Mouse (Mus musculus) layer of hippocampus, adult 8-10 months (tissue): ENCODE measurements around the gene Dach1. TPM values are rescaled to one million over a fixed set of nuclear protein-coding genes. Genes with fewer than 3 reads are reported as not detected.
A peak's percentile ranks its signal among the peaks of the same experiment; 100 is the strongest.

Experiments used
- DNase-seq, 2 experiments: peaks; one replicate each; pipeline ENCODE4 v3.0.0; 2022; ENCODE audit warnings: low spot score in 2 of 2
- total RNA-seq, 4 experiments: library from RNA; stranded (reverse); gene quantifications; 2 replicates each; pipeline ENCODE4 v1.2.4; 2022

The Dach1 gene
- total RNA-seq, 4 experiments from 2014 or later, result 3.5 to 5.1 (median 4.6) TPM

GRCm38 (mm10) chr14:98038524-98038923, 131.0 kb downstream of the Dach1 start:
- DNase-seq, result no peak

DNA sequence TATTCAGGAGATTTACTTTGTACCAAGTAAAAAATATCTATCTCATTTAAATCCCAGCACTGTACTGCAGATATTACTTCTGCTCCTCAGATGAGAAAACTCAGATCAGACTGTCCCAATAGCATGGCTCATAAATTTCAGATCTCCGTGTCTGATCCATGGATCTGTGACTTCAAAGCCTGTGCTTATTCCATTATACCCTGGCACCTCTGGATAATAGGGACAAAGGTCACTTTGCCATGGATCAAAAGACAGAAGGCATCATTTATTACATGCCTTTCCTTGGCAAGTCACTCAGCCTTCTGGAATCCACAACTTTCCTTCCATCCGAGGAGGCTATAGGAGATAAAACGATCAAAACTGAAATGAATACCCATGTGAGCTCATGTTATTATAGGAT, 132.4 kb downstream of the Dach1 start:
- DNase-seq, result no peak

DNA sequence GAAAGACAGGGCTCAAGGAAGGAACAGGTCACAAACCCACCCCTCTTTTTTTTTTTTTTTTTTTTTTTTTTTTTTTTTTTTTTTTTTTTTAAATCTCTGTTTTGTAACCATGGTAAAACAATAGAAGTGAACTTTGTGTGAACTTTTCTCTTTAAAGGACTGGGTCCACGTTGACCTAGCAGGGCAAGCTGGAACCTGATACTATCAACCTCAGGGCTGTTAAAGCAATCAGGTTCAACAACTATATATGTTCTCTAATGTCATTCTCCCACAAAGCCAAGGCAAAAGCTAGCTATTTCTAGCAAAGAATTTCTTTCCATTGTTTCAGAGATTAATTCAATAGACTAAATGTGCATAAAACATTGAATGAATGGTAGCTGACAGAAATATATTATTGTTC, 134.3 kb downstream of the Dach1 start:
- no peak for DNase-seq

GRCm38 (mm10) chr14:98023540-98023939, 146.0 kb downstream of the Dach1 start:
- DNase-seq, result no peak

GRCm38 (mm10) chr14:98014053-98014452, 155.5 kb downstream of the Dach1 start:
- no peak for DNase-seq

DNA sequence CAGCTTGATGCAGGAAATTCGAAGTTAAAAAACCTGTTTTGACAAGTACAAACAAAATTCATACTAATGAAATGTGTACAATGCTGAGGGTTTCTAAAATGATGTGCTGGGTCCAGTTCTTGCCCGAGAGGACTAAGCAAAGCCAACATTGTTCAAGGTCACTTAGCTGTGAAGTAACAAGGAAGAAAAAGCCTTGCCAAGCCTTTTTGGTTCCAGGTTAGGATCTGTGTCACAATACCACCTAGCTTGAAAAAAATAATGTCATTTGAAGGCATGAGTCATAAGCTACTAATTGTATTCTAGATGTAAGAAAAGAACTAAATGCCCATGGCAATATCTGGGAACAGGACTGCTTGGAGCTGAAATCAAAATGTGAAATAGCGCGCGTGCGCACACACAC, 161.1 kb downstream of the Dach1 start:
- DNase-seq, result no peak

DNA sequence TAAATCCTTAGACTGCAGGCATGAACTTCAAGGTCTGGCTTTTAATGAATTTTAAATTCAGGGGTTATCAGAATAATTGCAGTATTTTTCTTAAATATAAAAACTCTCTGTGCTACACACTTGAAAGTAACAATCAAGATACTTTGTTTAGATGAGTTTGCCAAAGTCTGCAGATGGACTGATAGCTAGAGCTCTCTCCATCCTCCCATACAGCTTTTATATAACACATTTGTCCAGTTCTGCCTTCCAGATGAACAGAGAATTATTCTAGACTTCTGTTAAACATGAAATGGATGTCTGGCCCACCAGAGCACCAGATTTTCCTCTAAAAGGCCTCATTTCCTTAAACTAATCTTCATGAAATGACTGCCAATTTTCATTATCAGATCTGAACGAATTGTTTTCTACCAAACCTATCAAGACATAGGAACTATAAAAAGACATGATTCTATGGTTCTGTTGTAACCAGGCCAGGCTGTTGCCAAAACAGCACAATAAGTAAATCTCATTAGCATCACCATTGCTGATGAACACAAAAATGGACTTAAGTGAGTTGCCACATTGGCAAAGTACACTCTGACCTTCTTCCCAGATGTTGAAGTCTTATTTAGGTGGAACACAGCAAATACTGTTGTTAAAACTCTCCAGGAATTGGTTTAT, 167.4 kb downstream of the Dach1 start:
- DNase-seq, result no peak

GRCm38 (mm10) chr14:97998584-97998983, 171.0 kb downstream of the Dach1 start:
- DNase-seq, result no peak

- DNase-seq, result no peak
Observed at GRCm38 (mm10) chr14:97983251-97983650, 186.3 kb downstream of the Dach1 start.

- no peak for DNase-seq
Observed at GRCm38 (mm10) chr14:97982676-97983075, 186.9 kb downstream of the Dach1 start.

DNA sequence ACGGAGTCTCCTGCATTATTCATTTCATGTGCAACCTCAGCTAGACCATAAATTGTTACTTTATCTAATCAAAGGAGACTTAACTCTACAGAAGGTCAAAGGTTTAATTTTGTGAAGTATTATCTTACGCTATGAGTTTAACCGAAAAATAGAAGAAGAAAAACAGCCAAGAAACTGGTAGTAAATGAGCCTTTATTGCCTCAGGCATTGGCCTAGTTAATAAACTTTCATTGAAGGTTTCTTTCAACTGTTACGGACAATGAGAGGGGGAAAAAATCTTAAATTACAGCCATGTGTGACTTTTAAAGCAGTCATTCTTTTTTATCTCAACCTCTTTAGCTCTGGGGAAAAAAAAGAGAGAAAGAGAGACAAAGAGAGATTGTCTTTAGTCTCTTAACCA, 188.7 kb downstream of the Dach1 start:
- no peak for DNase-seq

DNA sequence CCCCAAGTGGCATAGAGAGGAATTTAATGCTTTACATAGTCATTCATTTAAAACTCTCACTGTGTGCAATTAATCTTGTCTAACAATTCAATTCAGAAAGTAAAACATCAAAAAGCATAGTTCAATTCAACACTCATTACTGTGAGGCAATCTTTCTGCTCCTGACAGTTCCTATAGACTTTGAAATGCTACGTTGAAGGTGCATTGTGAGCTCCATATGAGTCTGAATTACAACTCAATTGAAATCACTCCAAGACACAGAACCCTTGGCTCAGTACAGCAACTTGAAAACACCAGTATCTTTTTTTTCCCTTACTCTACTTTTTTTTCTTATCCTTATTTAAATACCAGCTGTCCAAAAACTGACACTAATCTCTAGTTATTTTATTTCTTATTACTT, 193.5 kb downstream of the Dach1 start:
- no peak for DNase-seq

- no peak for DNase-seq
Observed at GRCm38 (mm10) chr14:97975447-97975846, 194.1 kb downstream of the Dach1 start.

GRCm38 (mm10) chr14:97964543-97965069, 205.0 kb downstream of the Dach1 start:
- DNase-seq, result no peak

DNA sequence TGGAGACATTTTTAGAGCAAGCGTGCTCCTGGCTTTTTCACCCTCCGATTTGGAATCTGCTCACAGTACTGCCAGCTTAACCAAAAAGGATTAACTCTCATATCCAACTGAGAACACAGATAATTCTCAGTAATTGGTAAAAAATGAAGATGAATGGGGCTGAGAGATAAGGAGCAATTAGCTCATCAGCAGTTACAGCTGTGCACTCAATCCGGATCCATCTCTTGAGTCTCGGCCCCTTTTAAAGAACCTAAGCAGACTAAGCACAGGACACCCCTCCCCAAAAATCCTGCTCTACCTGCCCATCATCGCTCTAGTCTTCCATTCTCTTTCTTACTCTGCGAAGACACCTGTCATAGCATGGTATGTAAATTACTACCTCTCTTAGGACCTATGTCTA, 205.9 kb downstream of the Dach1 start:
- DNase-seq, result no peak

GRCm38 (mm10) chr14:97956356-97956755, 213.2 kb downstream of the Dach1 start:
- no peak for DNase-seq

DNA sequence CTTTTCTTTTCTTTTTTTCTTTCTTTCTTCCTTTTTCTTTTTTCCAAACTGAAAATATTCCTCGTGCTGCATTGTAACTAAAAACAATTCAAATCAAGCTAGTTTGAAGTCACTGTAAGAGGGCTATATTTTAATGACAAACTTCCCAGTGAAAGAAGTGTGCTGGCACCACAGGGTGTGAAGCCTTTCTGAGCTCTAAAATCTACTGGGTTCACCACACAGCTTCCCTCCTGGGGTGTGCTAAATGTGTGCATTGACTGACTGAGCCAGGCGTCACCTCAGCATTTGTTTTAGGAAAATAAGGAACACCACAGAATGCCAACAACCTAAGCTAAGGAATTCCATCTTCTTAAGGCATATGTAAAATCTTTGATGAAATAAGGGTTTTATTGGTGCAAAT, 224.1 kb downstream of the Dach1 start:
- DNase-seq, result no peak

DNA sequence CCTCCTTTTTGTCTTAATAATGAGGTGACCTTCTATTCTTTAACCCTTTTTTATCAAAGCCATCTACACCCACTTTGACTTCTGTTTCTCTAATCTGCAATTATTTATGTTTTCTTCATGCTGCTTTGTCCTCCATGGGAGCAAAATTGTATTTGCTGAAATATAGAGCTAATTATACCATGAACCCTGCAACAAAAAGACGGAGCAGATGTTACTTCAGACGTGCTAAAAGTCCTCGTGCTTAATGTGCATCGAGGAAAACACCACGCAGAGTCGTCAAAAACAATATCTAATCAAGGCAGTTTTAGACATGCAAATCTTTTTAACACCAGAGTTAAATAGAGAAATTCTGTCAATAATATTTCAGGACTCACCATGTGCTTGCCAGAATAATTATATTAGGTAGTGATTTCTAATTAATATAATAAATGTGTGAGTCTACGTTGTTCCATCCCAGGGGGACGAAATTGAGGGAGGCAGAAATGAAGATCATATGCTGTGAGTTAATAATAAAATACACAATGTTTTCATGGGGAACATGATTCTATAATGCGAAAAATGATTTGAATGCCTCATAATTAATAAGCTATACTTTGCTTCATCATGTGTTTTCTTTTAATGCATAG, 224.8 kb downstream of the Dach1 start:
- no peak for DNase-seq

GRCm38 (mm10) chr14:97942361-97942760, 227.2 kb downstream of the Dach1 start:
- no peak for DNase-seq

- DNase-seq, result no peak
Observed at GRCm38 (mm10) chr14:97896622-97897021, 272.9 kb downstream of the Dach1 start.

- no peak for DNase-seq
Observed at GRCm38 (mm10) chr14:97881976-97882375, 287.6 kb downstream of the Dach1 start.

- DNase-seq, result no peak
Observed at GRCm38 (mm10) chr14:97871001-97871400, 298.6 kb downstream of the Dach1 start.

DNA sequence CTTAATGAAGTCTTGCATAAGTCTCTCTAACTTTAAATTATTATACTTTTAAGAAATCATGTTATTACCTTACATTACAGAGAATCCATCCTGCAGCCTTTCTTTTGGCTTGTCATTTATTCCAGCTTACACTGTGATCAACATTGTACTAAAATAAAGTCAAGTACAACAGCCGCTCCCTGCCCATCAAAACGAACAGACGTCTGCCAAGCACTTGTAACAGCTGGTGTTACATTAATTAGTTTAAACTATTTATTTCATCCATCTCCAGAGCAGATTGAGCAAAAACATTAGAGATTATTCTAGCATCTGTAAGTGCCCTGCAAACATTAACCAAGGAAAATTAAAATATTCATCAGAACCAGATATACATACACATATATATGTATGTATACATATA, 311.2 kb downstream of the Dach1 start:
- peak in 1 of 2 experiments; percentile 13 for DNase-seq
